Mouse (Mus musculus): Measurements from ENCODE around the gene Ces1d. TPM values are rescaled to one million over a fixed set of nuclear protein-coding genes. Genes with fewer than 3 reads are reported as not detected.

Ces1d gene
- total RNA-seq, 2 experiments from 2014 or later, result 229 to 343 TPM

DNA sequence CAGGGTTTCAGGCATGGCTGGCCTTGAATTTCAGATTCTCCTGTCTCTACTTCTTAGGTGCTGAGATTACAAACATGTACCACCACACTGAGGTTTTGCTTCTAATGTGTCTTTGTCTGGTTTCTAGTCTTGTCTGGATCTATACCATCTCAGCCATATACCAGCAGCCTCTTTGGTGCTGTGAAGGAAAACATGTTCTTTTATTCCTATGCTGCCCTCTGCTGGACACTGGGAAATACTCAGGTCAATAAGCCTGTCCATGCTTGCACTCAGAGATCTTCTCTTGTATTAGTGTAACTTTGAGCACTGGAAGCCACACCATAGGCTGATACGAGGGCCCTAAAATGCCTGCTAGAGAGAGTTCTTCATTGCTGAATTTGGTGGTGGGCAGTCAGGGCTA lies 56.9 kb downstream of the Ces1d start:
- DNase-seq, result peak; percentile 46 to 79

DNA sequence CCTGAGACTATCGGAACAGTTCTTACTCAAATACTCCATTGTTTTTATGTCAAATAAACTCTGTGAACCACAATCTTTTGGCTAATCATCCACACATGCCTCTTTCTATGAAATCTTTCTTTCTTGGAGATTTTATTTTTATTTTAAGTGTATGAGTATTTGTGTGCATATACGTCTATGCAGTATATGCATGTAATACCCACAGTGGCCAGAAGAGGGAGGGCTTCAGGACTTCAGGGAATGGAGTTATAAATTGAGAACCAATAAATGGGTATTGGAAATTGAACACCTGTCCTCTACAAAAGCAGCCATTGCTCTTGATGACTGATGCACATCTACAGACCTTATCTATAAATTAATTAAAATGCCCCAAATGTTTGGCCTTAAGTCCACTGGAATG lies 65.4 kb downstream of the Ces1d start:
- no peak for DNase-seq

DNA sequence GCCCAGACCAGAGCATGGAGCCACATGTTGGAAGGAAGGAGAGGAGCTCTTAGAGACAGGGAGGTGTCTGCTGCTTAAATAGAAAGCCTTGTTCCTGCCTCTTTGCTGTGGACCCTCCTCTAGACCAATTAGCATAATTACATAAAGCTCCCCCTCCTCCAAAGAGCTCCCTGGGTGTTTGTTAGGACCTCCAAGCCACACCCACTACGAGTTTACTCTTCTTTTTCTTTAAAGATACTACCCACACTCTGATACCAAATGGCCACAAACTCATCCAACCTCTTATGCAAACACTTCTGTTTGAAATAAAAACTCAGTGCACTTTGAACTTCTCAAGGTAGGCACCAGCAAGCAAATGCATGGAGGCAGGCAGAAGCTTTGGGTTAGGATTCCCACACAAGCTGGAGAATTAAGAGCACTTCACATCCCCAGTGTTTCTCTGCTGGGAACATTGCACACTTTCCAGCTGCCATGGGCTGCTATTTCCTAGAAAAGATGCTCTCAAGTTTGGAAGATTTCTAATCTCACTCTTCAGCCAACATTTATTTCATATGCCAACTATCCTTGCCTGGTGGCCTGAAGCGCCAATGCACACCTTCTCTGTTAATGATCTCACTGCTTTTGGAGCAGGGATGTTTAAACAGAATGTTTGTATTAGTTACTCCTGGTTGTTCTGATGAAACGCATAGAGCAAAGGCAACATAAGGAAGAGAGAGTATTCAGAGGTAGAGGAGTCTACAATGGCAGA lies 66.2 kb downstream of the Ces1d start, which contains the start of gene Ces1c:
Gene Ces1c, minus strand, starts transcription at position 51 of the 748 bp plus-strand sequence.
- DNase-seq, result no peak

DNA sequence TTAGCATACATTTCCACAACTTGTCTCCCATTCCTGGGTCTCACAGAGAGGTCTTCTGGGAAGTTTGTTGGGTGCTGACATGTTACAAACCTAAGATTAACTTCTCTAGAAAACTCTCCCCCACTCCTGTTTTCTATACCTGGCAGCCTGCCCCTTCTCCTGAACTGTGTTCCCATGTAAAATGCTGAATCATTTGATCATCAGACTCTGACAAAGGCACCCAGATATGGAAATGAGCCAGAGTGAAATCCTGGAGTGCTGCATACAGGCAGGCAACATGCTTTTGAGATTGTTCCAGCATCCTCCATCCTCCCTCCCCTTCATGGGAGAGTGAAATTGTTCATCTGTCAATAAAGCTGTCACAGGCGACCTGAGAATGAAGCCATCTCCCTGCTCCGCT lies 71.2 kb downstream of the Ces1d start:
- peak; percentile 22 to 31 for DNase-seq

DNA sequence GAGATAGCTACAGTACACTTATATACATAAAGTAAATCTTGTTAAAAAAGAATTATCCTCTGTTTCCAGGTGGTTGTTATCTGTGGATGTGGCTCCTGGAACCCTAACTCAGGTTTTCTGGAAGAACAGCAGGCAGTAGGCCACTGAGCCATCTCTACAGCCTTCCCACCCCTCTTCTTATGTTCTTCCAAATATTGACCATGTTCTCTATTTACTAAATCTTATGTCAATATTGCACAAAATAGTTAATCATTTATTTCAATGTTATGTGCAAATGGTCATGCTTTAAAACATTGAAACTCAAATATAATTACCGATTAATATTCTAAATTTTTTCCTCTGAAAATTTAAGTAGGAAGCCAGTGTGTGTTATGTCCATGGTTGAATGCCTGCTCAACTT lies 75.6 kb downstream of the Ces1d start:
- no peak for DNase-seq

Other genes with a start within 250 kb of the Ces1d start
- gene Slc6a2, start 237.8 kb downstream of the Ces1d start, total RNA-seq (2021), result under 1 TPM; 0.07 to 0.13 TPM
- not detected for gene Ces1a, start 149.6 kb downstream of the Ces1d start, total RNA-seq (2021)
- gene Ces1b, start 117.8 kb downstream of the Ces1d start, total RNA-seq (2021), result not detected
- not detected for gene Ces1c, start 66.6 kb downstream of the Ces1d start, total RNA-seq (2021)
- gene Ces1e, start 31.8 kb upstream of the Ces1d start, total RNA-seq (2021), result under 1 TPM; 0.67 to 0.97 TPM
- 1 to 10 TPM in 1 of 2 experiments, under 1 TPM in 1; 0.50 to 3.3 TPM for gene Ces1f, start 81.9 kb upstream of the Ces1d start, total RNA-seq (2021)
- gene Ces1g, start 139.5 kb upstream of the Ces1d start, total RNA-seq (2021), result under 1 TPM in 1 of 2 experiments, not detected in 1; 0.10 TPM
- gene Ces1h, start 181.9 kb upstream of the Ces1d start, total RNA-seq (2021), result not detected

Measured in heart, adult 18-20 months (tissue).